Mouse (Mus musculus): ENCODE measurements around the gene Tgif2. TPM values are rescaled to one million over a fixed set of nuclear protein-coding genes. Genes with fewer than 3 reads are reported as not detected.
A peak's percentile ranks its signal among the peaks of the same experiment; 100 is the strongest.
"Not testable (repeated sequence)": the region's sequence is repeated elsewhere in the genome, so short reads cannot be mapped to it uniquely, and the experiment has no call there.

Tgif2 gene
- polyA plus RNA-seq, 1 experiment = 0.09 TPM

GRCm38 (mm10) chr2:156841028-156841840 lies 1.4 kb downstream of the Tgif2 start:
- Histone ChIP-seq H3K9me3 (ENCODE audit: control insufficient read depth, low read length) (no peaks in the 10 kb centered on the region), H3K4me1 (ENCODE audit: control insufficient read depth) (peaks cover 42% of the 10 kb centered on the region), H3K4me3 (replicated peaks) (peak overlapping the region; percentile 68), H3K27me3 (ENCODE audit: control insufficient read depth) (no peaks in the 10 kb centered on the region; the same call in 1 of the 2 replicates), H3K36me3 (ENCODE audit: control insufficient read depth) (peaks cover 23% of the 10 kb centered on the region)
- TF ChIP-seq TAL1 (IDR thresholded peaks at IDR 0.05; ENCODE audit: low read length) (no peak), GATA1 (IDR thresholded peaks at IDR 0.05; ENCODE audit: low read length) (no peak)

GRCm38 (mm10) chr2:156841841-156842706 lies 2.3 kb downstream of the Tgif2 start:
- peaks cover 42% of the 10 kb centered on the region for H3K4me1 ChIP-seq (ENCODE audit: control insufficient read depth)
- no peaks in the 10 kb centered on the region; the same call in 1 of the 2 replicates for H3K27me3 ChIP-seq (ENCODE audit: control insufficient read depth)
- no peaks in the 10 kb centered on the region for H3K9me3 ChIP-seq (ENCODE audit: control insufficient read depth, low read length)
- TF ChIP-seq TAL1 (IDR thresholded peaks at IDR 0.05; ENCODE audit: low read length) = no peak
- no peak for TF ChIP-seq GATA1 (IDR thresholded peaks at IDR 0.05; ENCODE audit: low read length)
- H3K4me3 ChIP-seq (replicated peaks) = peak overlapping the region; percentile 68
- H3K36me3 ChIP-seq (ENCODE audit: control insufficient read depth) = peaks cover 26% of the 10 kb centered on the region

GRCm38 (mm10) chr2:156842711-156843110 lies 2.9 kb downstream of the Tgif2 start:
- Histone ChIP-seq H3K36me3 (ENCODE audit: control insufficient read depth) (peaks cover 31% of the 10 kb centered on the region), H3K4me3 (replicated peaks) (peak overlapping the region; percentile 68), H3K4me1 (ENCODE audit: control insufficient read depth) (peaks cover 42% of the 10 kb centered on the region)

GRCm38 (mm10) chr2:156843331-156843730 lies 3.5 kb downstream of the Tgif2 start:
- Histone ChIP-seq H3K9me3 (ENCODE audit: control insufficient read depth, low read length) (no peaks in the 10 kb centered on the region), H3K27me3 (ENCODE audit: control insufficient read depth) (no peaks in the 10 kb centered on the region; the same call in 1 of the 2 replicates), H3K36me3 (ENCODE audit: control insufficient read depth) (peaks cover 35% of the 10 kb centered on the region), H3K4me1 (ENCODE audit: control insufficient read depth) (peaks cover 40% of the 10 kb centered on the region), H3K4me3 (replicated peaks) (no peak overlapping the region)
- TF ChIP-seq GATA1 (IDR thresholded peaks at IDR 0.05; ENCODE audit: low read length) (no peak), TAL1 (IDR thresholded peaks at IDR 0.05; ENCODE audit: low read length) (no peak)

More at GRCm38 (mm10) chr2:156842711-156843110, 2.9 kb downstream of the Tgif2 start:
- Histone ChIP-seq H3K9me3 (ENCODE audit: control insufficient read depth, low read length) (no peaks in the 10 kb centered on the region), H3K27me3 (ENCODE audit: control insufficient read depth) (no peaks in the 10 kb centered on the region; the same call in 1 of the 2 replicates)
- no peak for TF ChIP-seq TAL1 (IDR thresholded peaks at IDR 0.05; ENCODE audit: low read length)
- TF ChIP-seq GATA1 (IDR thresholded peaks at IDR 0.05; ENCODE audit: low read length) = no peak

GRCm38 (mm10) chr2:156844715-156845114 lies 4.9 kb downstream of the Tgif2 start:
- TF ChIP-seq TAL1 (IDR thresholded peaks at IDR 0.05; ENCODE audit: low read length) (no peak), GATA1 (IDR thresholded peaks at IDR 0.05; ENCODE audit: low read length) (no peak)
- peaks cover 33% of the 10 kb centered on the region for H3K4me1 ChIP-seq (ENCODE audit: control insufficient read depth)

GRCm38 (mm10) chr2:156847653-156848052 lies 7.8 kb downstream of the Tgif2 start:
- Histone ChIP-seq H3K4me1 (ENCODE audit: control insufficient read depth) (peaks cover 6% of the 10 kb centered on the region), H3K9me3 (ENCODE audit: control insufficient read depth, low read length) (no peaks in the 10 kb centered on the region), H3K27me3 (ENCODE audit: control insufficient read depth) (no peaks in the 10 kb centered on the region), H3K4me3 (replicated peaks) (no peak overlapping the region), H3K36me3 (ENCODE audit: control insufficient read depth) (peaks cover 58% of the 10 kb centered on the region)
- TF ChIP-seq GATA1 (IDR thresholded peaks at IDR 0.05; ENCODE audit: low read length) = no peak
- no peak for TF ChIP-seq TAL1 (IDR thresholded peaks at IDR 0.05; ENCODE audit: low read length)

More at GRCm38 (mm10) chr2:156844715-156845114, 4.9 kb downstream of the Tgif2 start:
- Histone ChIP-seq H3K4me3 (replicated peaks) (no peak overlapping the region), H3K9me3 (ENCODE audit: control insufficient read depth, low read length) (no peaks in the 10 kb centered on the region), H3K36me3 (ENCODE audit: control insufficient read depth) (peaks cover 37% of the 10 kb centered on the region), H3K27me3 (ENCODE audit: control insufficient read depth) (no peaks in the 10 kb centered on the region)

GRCm38 (mm10) chr2:156848526-156849182 lies 8.8 kb downstream of the Tgif2 start:
- H3K9me3 ChIP-seq (ENCODE audit: control insufficient read depth, low read length) = no peaks in the 10 kb centered on the region
- H3K4me3 ChIP-seq (replicated peaks) = no peak overlapping the region
- H3K27me3 ChIP-seq (ENCODE audit: control insufficient read depth) = no peaks in the 10 kb centered on the region
- H3K36me3 ChIP-seq (ENCODE audit: control insufficient read depth) = peaks cover 64% of the 10 kb centered on the region
- H3K4me1 ChIP-seq (ENCODE audit: control insufficient read depth) = peaks cover 5% of the 10 kb centered on the region
- TF ChIP-seq TAL1 (IDR thresholded peaks at IDR 0.05; ENCODE audit: low read length) (no peak), GATA1 (IDR thresholded peaks at IDR 0.05; ENCODE audit: low read length) (no peak)

GRCm38 (mm10) chr2:156850505-156850904 lies 10.7 kb downstream of the Tgif2 start:
- no peaks in the 10 kb centered on the region for H3K9me3 ChIP-seq (ENCODE audit: control insufficient read depth, low read length)
- no peak overlapping the region for H3K4me3 ChIP-seq (replicated peaks)
- TF ChIP-seq TAL1 (IDR thresholded peaks at IDR 0.05; ENCODE audit: low read length) (no peak), GATA1 (IDR thresholded peaks at IDR 0.05; ENCODE audit: low read length) (no peak)
- H3K36me3 ChIP-seq (ENCODE audit: control insufficient read depth) = peaks cover 56% of the 10 kb centered on the region
- peaks cover 2% of the 10 kb centered on the region for H3K4me1 ChIP-seq (ENCODE audit: control insufficient read depth)
- H3K27me3 ChIP-seq (ENCODE audit: control insufficient read depth) = no peaks in the 10 kb centered on the region

- not testable (repeated sequence) for H3K4me3 ChIP-seq (replicated peaks); H3K4me1 ChIP-seq (ENCODE audit: control insufficient read depth); H3K9me3 ChIP-seq (ENCODE audit: control insufficient read depth, low read length); H3K27me3 ChIP-seq (ENCODE audit: control insufficient read depth)
- peaks cover 55% of the 10 kb centered on the region for H3K36me3 ChIP-seq (ENCODE audit: control insufficient read depth)
Observed at GRCm38 (mm10) chr2:156853584-156853983, 13.8 kb downstream of the Tgif2 start.

GRCm38 (mm10) chr2:156853999-156854771 lies 14.4 kb downstream of the Tgif2 start:
- H3K4me3 ChIP-seq (replicated peaks); H3K27me3 ChIP-seq (ENCODE audit: control insufficient read depth); H3K4me1 ChIP-seq (ENCODE audit: control insufficient read depth); H3K9me3 ChIP-seq (ENCODE audit: control insufficient read depth, low read length): not testable (repeated sequence)
- peaks cover 53% of the 10 kb centered on the region for H3K36me3 ChIP-seq (ENCODE audit: control insufficient read depth)
